Mouse (Mus musculus) ES-E14 (cell line): ENCODE data around the gene Dpy30. TPM values are rescaled to one million over a fixed set of nuclear protein-coding genes. Genes with fewer than 3 reads are reported as not detected.

Experiments used
- DNase-seq: peaks from one replicate; pipeline ENCODE4 v3.0.0-alpha.2; 2013; ENCODE audit warnings: low read depth, low spot score
- H3K27ac ChIP-seq: 2 replicates; pipeline ENCODE4 v1.5.1; 2012; ENCODE audit warnings: low read depth, mild to moderate bottlenecking, low read length, moderate library complexity, mixed read lengths; ENCODE audit not compliant: poor library complexity, insufficient read depth, severe bottlenecking
- H3K36me3 ChIP-seq: 2 replicates; pipeline ENCODE4 v1.6.1; 2012; ENCODE audit warnings: mild to moderate bottlenecking, low read length, moderate library complexity, mixed read lengths; ENCODE audit not compliant: control insufficient read depth, poor library complexity, insufficient read depth, severe bottlenecking
- H3K4me1 ChIP-seq, 2 experiments: fragments of 150-350 bp in 1 of 2; sonication (generic) in 1 of 2; 2 replicates each; pipeline ENCODE4 v1.6.1; 2012; ENCODE audit warnings: low read length in 2 of 2, mild to moderate bottlenecking in 1 of 2, mixed read lengths in 1 of 2; ENCODE audit not compliant: control insufficient read depth in 2 of 2, insufficient read depth in 2 of 2, poor library complexity in 1 of 2
- H3K4me3 ChIP-seq, 2 experiments: fragments of 150-350 bp in 1 of 2; sonication (generic) in 1 of 2; 2 replicates each; pipeline ENCODE4 v1.5.1; 2012; ENCODE audit warnings: low read length in 2 of 2, low read depth in 1 of 2, mild to moderate bottlenecking in 1 of 2, mixed read lengths in 1 of 2; ENCODE audit not compliant: insufficient read depth in 1 of 2, poor library complexity in 1 of 2, severe bottlenecking in 1 of 2
- H3K9ac ChIP-seq: 2 replicates; pipeline ENCODE4 v1.6.1; 2012; ENCODE audit warnings: low read depth, mild to moderate bottlenecking, low read length, mixed read lengths; ENCODE audit not compliant: poor library complexity, insufficient read depth, severe bottlenecking
- H3K9me3 ChIP-seq: fragments of 150-350 bp; sonication (generic); 2 replicates; pipeline ENCODE4 v1.6.1; 2012; ENCODE audit warnings: low read depth, mild to moderate bottlenecking, low read length; ENCODE audit not compliant: control insufficient read depth, insufficient read depth
- CHD2 ChIP-seq: IDR thresholded peaks from 2 replicates; pipeline ENCODE4 v1.6.1; 2014; ENCODE audit warnings: mild to moderate bottlenecking, low read depth, low read length, inconsistent platforms
- HCFC1 ChIP-seq: IDR thresholded peaks from 2 replicates; pipeline ENCODE4 v1.6.1; 2012; ENCODE audit warnings: low read length, inconsistent platforms, borderline replicate concordance; ENCODE audit not compliant: insufficient read depth
- MAFK ChIP-seq: IDR thresholded peaks from 2 replicates; pipeline ENCODE4 v1.6.1; 2014; ENCODE audit warnings: mild to moderate bottlenecking, low read depth, low read length, inconsistent platforms; ENCODE audit not compliant: insufficient read depth
- ZC3H11A ChIP-seq: IDR thresholded peaks from 2 replicates; pipeline ENCODE4 v1.6.1; 2012; ENCODE audit warnings: low read depth, mild to moderate bottlenecking, inconsistent platforms, low read length, borderline replicate concordance
- ZNF384 ChIP-seq: IDR thresholded peaks from 2 replicates; pipeline ENCODE4 v1.6.1; 2012; ENCODE audit warnings: low read depth, low read length, inconsistent platforms
- in situ Hi-C, 2 experiments: fragments of 600-800 bp; cut with MboI; formaldehyde crosslinking; loops; one replicate each; pipeline ENCODE4 v1.15.1; 2025; ENCODE audit warnings: low sequenced_read_pairs in 2 of 2, inconsistent platforms in 1 of 2; ENCODE audit not compliant: unreplicated experiment in 2 of 2
- total RNA-seq: library from RNA; depleted of rRNA; stranded (reverse); fragments of 300-350 nt; gene quantifications from 2 replicates; pipeline ENCODE4 v1.2.3, GENCODE M21; 2012

Gene Dpy30
- total RNA-seq, 1 experiment: 180 TPM

GRCm38 (mm10) chr17:74322400-74323054 lies 1.2 kb downstream of the Dpy30 start:
- DNase-seq: no peak
- H3K27ac ChIP-seq: no peak overlapping the region
- no peak overlapping the region for H3K4me3 ChIP-seq
- in situ Hi-C loops: no loop called here
- TF ChIP-seq CHD2 (no peak), HCFC1 (no peak), MAFK (no peak), ZNF384 (no peak), ZC3H11A (no peak)
- H3K9me3 ChIP-seq: no peaks in the 10 kb centered on the region
- H3K9ac ChIP-seq: no peak overlapping the region
- H3K36me3 ChIP-seq: no peaks in the 10 kb centered on the region
- H3K4me1 ChIP-seq: peaks cover 0 to 2% of the 10 kb centered on the region in 2 experiments; a peak in 1 of 4 replicates

GRCm38 (mm10) chr17:74318721-74319120 lies 5.0 kb downstream of the Dpy30 start:
- 0 out of 2 replicates have a peak, but pooled peaks cover 2% of the 10 kb centered on the region for H3K36me3 ChIP-seq
- H3K4me1 ChIP-seq: peaks cover 2 to 3% of the 10 kb centered on the region in 2 experiments; a peak in 2 of 4 replicates
- in situ Hi-C loops: no loop called here
- no peak overlapping the region for H3K9ac ChIP-seq
- no peaks in the 10 kb centered on the region for H3K9me3 ChIP-seq
- no peak overlapping the region for H3K27ac ChIP-seq
- H3K4me3 ChIP-seq: no peak overlapping the region
- DNase-seq: no peak
- TF ChIP-seq CHD2: no peak
- TF ChIP-seq ZC3H11A: no peak
- no peak for TF ChIP-seq MAFK
- no peak for TF ChIP-seq HCFC1
- TF ChIP-seq ZNF384: no peak

- Histone ChIP-seq H3K4me1 (peaks cover 3 to 4% of the 10 kb centered on the region in 2 experiments; a peak in 2 of 4 replicates), H3K4me3 (peak overlapping the region; percentile 82 to 91), H3K9me3 (no peaks in the 10 kb centered on the region), H3K27ac (peak overlapping the region; percentile 91), H3K9ac (peak overlapping the region; percentile 91), H3K36me3 (peaks cover 4% of the 10 kb centered on the region; the same call in 1 of the 2 replicates)
- no peak for DNase-seq
- TF ChIP-seq CHD2 (0 out of 2 replicates have a peak, but pooled peaks have one; percentile 7), MAFK (no peak), ZC3H11A (no peak), HCFC1 (0 out of 2 replicates have a peak, but pooled peaks have one; percentile 36), ZNF384 (no peak)
- in situ Hi-C loops: no loop called here
Measured at GRCm38 (mm10) chr17:74316309-74316863, 7.4 kb downstream of the Dpy30 start.

GRCm38 (mm10) chr17:74315445-74316308 lies 8.1 kb downstream of the Dpy30 start:
- Histone ChIP-seq H3K9me3 (no peaks in the 10 kb centered on the region), H3K4me3 (peak overlapping the region; percentile 82 to 91), H3K36me3 (peaks cover 7% of the 10 kb centered on the region; the same call in 1 of the 2 replicates), H3K4me1 (peaks cover 3 to 4% of the 10 kb centered on the region in 2 experiments; a peak in 2 of 4 replicates), H3K27ac (peak overlapping the region; percentile 91), H3K9ac (peak overlapping the region; percentile 91)
- peak; percentile 92 for TF ChIP-seq ZNF384
- TF ChIP-seq MAFK: no peak
- TF ChIP-seq CHD2: no peak
- no peak for TF ChIP-seq HCFC1
- TF ChIP-seq ZC3H11A: no peak
- no peak for DNase-seq
- in situ Hi-C loops: no loop called here
